Mouse (Mus musculus) liver, embryonic 14.5 days (tissue): ENCODE measurements at regions not wholly inside any gene's neighbourhood (a gene's known extent, or its start where the extent isn't known, plus 50 kb on each side); places are given as distances from the start of the nearest gene placed in this dataset.
A peak's percentile ranks its signal among the peaks of the same experiment; 100 is the strongest.

ENCODE experiments used
- ATAC-seq: fragments of 200-750 bp; cut with Nextera tagmentation; 2 replicates; pipeline ENCODE4 v1.8.0; 2017; ENCODE audit warnings: moderate number of reproducible peaks, mild to moderate bottlenecking, moderate library complexity; ENCODE audit not compliant: insufficient read depth
- DNase-seq, 3 experiments: peaks; one replicate each; pipeline ENCODE4 v3.0.0-alpha.2; 2012 to 2013; ENCODE audit warnings: low read depth in 3 of 3, low spot score in 3 of 3
- H3K27ac ChIP-seq: fragments of 300-500 bp; sonication (generic); 2 replicates; pipeline ENCODE4 v1.5.1; 2014; ENCODE audit warnings: moderate library complexity, mild to moderate bottlenecking, control low read depth, inconsistent platforms
- H3K27me3 ChIP-seq: fragments of 300-500 bp; sonication (generic); 2 replicates; pipeline ENCODE4 v1.6.1; 2014; ENCODE audit warnings: mild to moderate bottlenecking, low read length, moderate library complexity; ENCODE audit not compliant: control insufficient read depth, insufficient read depth
- H3K36me3 ChIP-seq: fragments of 300-500 bp; sonication (generic); replicated peaks from 2 replicates; pipeline ENCODE4 v1.6.1; 2014; ENCODE audit warnings: low read depth; ENCODE audit not compliant: control insufficient read depth, insufficient read depth
- H3K4me1 ChIP-seq, 2 experiments: fragments of 200-500 bp in 1 of 2; fragments of 300-500 bp in 1 of 2; sonication (generic) in 1 of 2; replicated peaks; 2 replicates each; pipeline ENCODE4 v1.6.1; 2012 to 2014; ENCODE audit warnings: antibody characterized with exemption in 1 of 2, inconsistent platforms in 1 of 2, low read length in 1 of 2; ENCODE audit not compliant: control insufficient read depth in 2 of 2, insufficient read depth in 2 of 2
- H3K4me2 ChIP-seq: fragments of 300-500 bp; sonication (generic); 2 replicates; pipeline ENCODE4 v1.6.1; 2014; ENCODE audit warnings: low read depth, mild to moderate bottlenecking, control low read depth, moderate library complexity
- H3K4me3 ChIP-seq, 2 experiments: fragments of 200-500 bp in 1 of 2; fragments of 300-500 bp in 1 of 2; sonication (generic) in 1 of 2; 2 replicates each; pipeline ENCODE4 v1.5.1; 2012 to 2014; ENCODE audit warnings: low read depth in 2 of 2, low read length in 2 of 2, mild to moderate bottlenecking in 2 of 2, control low read depth in 1 of 2, inconsistent platforms in 1 of 2, moderate library complexity in 1 of 2; ENCODE audit not compliant: insufficient read depth in 1 of 2
- H3K9ac ChIP-seq: fragments of 300-500 bp; sonication (generic); replicated peaks from 2 replicates; pipeline ENCODE4 v1.6.1; 2014; ENCODE audit warnings: mild to moderate bottlenecking, control low read depth, moderate library complexity
- H3K9me3 ChIP-seq: fragments of 300-500 bp; sonication (generic); 2 replicates; pipeline ENCODE4 v1.6.1; 2016; ENCODE audit warnings: low read length, mixed read lengths; ENCODE audit not compliant: control insufficient read depth
- CTCF ChIP-seq: IDR thresholded peaks from 2 replicates; pipeline ENCODE4 v1.5.1; 2016; ENCODE audit warnings: antibody characterized with exemption, low read depth, control low read depth
- EP300 ChIP-seq: IDR thresholded peaks from 2 replicates; pipeline ENCODE4 v1.6.1; 2016; ENCODE audit warnings: antibody characterized with exemption, low read depth
- WGBS: fragments of 180-500 bp; shearing (Covaris S2); extraction: QIAGEN DNeasy Blood & Tissue Kit; methylation state at CpG from one replicate; pipeline ENCODE4 v1.1.7; 2014; ENCODE audit not compliant: insufficient replicate concordance; 5-methylcytosine and 5-hydroxymethylcytosine counted together

DNA sequence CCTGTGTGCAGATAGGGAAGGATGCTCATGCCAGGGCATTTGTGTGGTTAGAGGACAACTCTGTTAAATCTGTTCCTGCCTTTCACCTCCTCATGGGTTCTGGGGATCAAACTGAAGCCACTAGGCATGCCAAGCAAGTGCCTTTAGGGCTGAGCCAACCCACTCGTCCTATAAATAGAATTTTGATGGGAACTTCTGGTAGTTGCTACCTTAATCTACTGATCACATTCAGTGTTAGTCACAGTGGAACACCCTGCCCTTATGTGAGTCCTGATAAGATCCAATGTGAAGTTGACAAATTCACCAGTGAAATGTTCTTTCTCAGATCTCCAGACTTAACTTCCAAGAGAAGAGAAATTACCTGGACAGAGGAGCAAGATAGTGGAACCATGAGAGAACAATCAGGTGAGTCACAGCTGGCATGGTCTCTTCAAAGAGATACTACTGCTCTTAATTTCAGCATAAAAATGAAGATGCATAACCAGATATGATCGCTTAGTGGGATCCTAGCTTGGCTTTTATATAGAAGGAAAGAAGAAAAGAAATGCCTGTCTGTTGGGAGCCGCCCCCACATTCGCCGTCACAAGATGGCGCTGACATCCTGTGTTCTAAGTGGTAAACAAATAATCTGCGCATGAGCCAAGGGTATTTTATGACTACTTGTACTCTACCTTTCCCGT lies 61.7 kb upstream of the Rell1 start:
- H3K27me3 ChIP-seq: no peaks in the 10 kb centered on the region
- no peak overlapping the region for H3K4me3 ChIP-seq
- ATAC-seq (no peak), DNase-seq (peak in 1 of 3 experiments; percentile 7)
- no peaks in the 10 kb centered on the region for H3K9me3 ChIP-seq
- H3K27ac ChIP-seq: no peak overlapping the region
- no peaks in the 10 kb centered on the region for H3K4me1 ChIP-seq
- no peak for TF ChIP-seq CTCF
- TF ChIP-seq EP300: no peak
- 73% methylated on average over 6 of the region's 8 CpGs for WGBS
- no peaks in the 10 kb centered on the region for H3K36me3 ChIP-seq
- H3K4me2 ChIP-seq: no peak overlapping the region
- no peak overlapping the region for H3K9ac ChIP-seq

DNA sequence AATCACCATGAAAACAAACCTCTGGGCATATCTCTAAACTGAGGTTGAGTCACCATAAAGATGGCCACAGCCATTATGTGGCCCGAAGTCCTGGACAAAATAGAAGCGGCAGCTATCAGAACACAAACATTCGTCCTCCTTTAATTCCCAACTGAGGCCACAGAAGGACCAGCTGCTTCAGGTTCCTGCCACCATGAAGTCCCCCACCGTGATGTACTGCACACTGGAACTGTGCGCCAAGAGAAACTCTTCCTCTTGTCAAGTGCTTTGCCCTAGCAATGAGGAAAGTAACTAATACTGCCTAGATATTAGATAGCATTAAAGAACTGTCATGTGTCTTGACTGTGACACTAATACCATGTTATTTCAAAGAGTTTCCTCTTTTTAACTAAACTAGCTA lies 54.4 kb upstream of the Pgm2 start:
- no peak overlapping the region for H3K27ac ChIP-seq
- no peaks in the 10 kb centered on the region for H3K4me1 ChIP-seq
- H3K9me3 ChIP-seq: no peaks in the 10 kb centered on the region
- no peak overlapping the region for H3K4me2 ChIP-seq
- 71% methylated on average over 5 of the region's 5 CpGs for WGBS
- no peak for ATAC-seq
- no peaks in the 10 kb centered on the region for H3K36me3 ChIP-seq
- H3K27me3 ChIP-seq: no peaks in the 10 kb centered on the region
- no peak for TF ChIP-seq EP300
- no peak for TF ChIP-seq CTCF
- DNase-seq: no peak
- H3K4me3 ChIP-seq: no peak overlapping the region
- no peak overlapping the region for H3K9ac ChIP-seq

DNA sequence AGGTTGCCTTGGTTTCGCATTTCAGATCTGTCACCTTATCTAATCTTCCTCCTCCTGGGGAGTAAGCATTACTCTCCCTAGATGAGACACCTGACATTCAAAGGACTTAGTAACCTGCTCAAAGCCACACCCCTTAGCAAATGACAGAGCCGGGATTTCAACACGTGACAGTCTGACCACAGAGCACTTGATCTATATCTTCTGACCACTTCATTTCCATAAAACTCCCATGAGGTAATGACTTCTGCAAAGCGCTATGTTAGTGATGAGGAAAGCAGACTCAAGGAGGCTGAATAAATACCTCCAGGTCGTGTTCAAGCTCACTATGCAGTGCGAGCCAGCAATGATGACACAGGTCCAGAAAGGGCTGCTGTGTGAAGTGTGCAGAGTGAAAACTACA lies 52.1 kb upstream of the Pgm2 start:
- no peak for TF ChIP-seq CTCF
- TF ChIP-seq EP300: no peak
- DNase-seq (peak in 1 of 3 experiments; percentile 4), ATAC-seq (no peak)
- Histone ChIP-seq H3K27me3 (no peaks in the 10 kb centered on the region), H3K4me3 (no peak overlapping the region), H3K27ac (no peak overlapping the region), H3K36me3 (no peaks in the 10 kb centered on the region), H3K9ac (no peak overlapping the region), H3K9me3 (no peaks in the 10 kb centered on the region), H3K4me2 (no peak overlapping the region), H3K4me1 (no peaks in the 10 kb centered on the region)
- 45% methylated on average over 6 of the region's 6 CpGs for WGBS
